Mouse (Mus musculus) stomach, embryonic 14.5 days (tissue): ENCODE results near the gene Slc15a4. TPM values are rescaled to one million over a fixed set of nuclear protein-coding genes. Genes with fewer than 3 reads are reported as not detected.
A peak's percentile ranks its signal among the peaks of the same experiment; 100 is the strongest.

ENCODE experiments used
- ATAC-seq: fragments of 200-750 bp; cut with Nextera tagmentation; 2 replicates; pipeline ENCODE4 v1.8.0; 2017; ENCODE audit warnings: low read depth, moderate TSS enrichment; ENCODE audit not compliant: insufficient number of reproducible peaks, insufficient read depth, low FRiP score
- H3K27ac ChIP-seq: fragments of 300-500 bp; sonication (generic); 2 replicates; pipeline ENCODE4 v1.5.1; 2014; ENCODE audit warnings: mild to moderate bottlenecking, low read length, moderate library complexity, mixed read lengths
- H3K27me3 ChIP-seq: fragments of 300-500 bp; sonication (generic); 2 replicates; pipeline ENCODE4 v1.6.1; 2014; ENCODE audit warnings: low read length, control low read depth, mixed read lengths; ENCODE audit not compliant: control insufficient read depth, insufficient read depth
- H3K36me3 ChIP-seq: fragments of 300-500 bp; sonication (generic); 2 replicates; pipeline ENCODE4 v1.6.1; 2014; ENCODE audit warnings: mild to moderate bottlenecking, control low read depth, low read length, moderate library complexity, mixed read lengths; ENCODE audit not compliant: control insufficient read depth, insufficient read depth
- H3K4me1 ChIP-seq: fragments of 300-500 bp; sonication (generic); 2 replicates; pipeline ENCODE4 v1.6.1; 2014; ENCODE audit warnings: low read length, control low read depth, mixed read lengths; ENCODE audit not compliant: control insufficient read depth, insufficient read depth
- H3K4me2 ChIP-seq: fragments of 300-500 bp; sonication (generic); replicated peaks from 2 replicates; pipeline ENCODE4 v1.6.1; 2014; ENCODE audit warnings: low read depth, low read length, control low read depth
- H3K4me3 ChIP-seq: fragments of 300-500 bp; sonication (generic); 2 replicates; pipeline ENCODE4 v1.5.1; 2014; ENCODE audit warnings: low read depth, low read length, control low read depth
- H3K9ac ChIP-seq: fragments of 300-500 bp; sonication (generic); replicated peaks from 2 replicates; pipeline ENCODE4 v1.6.1; 2014; ENCODE audit warnings: low read depth, mild to moderate bottlenecking, control low read depth, low read length, moderate library complexity, mixed read lengths
- H3K9me3 ChIP-seq: fragments of 300-500 bp; sonication (generic); 2 replicates; pipeline ENCODE4 v1.6.1; 2016; ENCODE audit warnings: low read depth, low read length, control low read depth; ENCODE audit not compliant: control insufficient read depth
- WGBS: fragments of 180-500 bp; shearing (Covaris S2); extraction: QIAGEN DNeasy Blood & Tissue Kit; methylation state at CpG from one replicate; pipeline ENCODE4 v1.1.7; 2014; 5-methylcytosine and 5-hydroxymethylcytosine counted together
- polyA plus RNA-seq: library from polyadenylated mRNA; unstranded; fragments of >200 nt; fragmentation: Nextera tagmentation; extraction: Ambion mirVana; gene quantifications from 2 replicates; pipeline ENCODE4 v1.2.1, GENCODE M21; 2014

The Slc15a4 gene
- polyA plus RNA-seq, 1 experiment from 2014 or later, result 17.9 TPM

- Histone ChIP-seq H3K4me3 (no peak overlapping the region), H3K9ac (no peak overlapping the region)
Observed at GRCm38 (mm10) chr5:127633666-127634065, 969 bp upstream of the Slc15a4 start.

GRCm38 (mm10) chr5:127633188-127633587 lies 491 bp upstream of the Slc15a4 start:
- H3K4me3 ChIP-seq, result no peak overlapping the region; the same call in 1 of the 2 replicates
- 23% methylated on average over 4 of the region's 4 CpGs for WGBS

More at GRCm38 (mm10) chr5:127633666-127634065, 969 bp upstream of the Slc15a4 start:
- ATAC-seq, result no peak
- Histone ChIP-seq H3K4me2 (no peak overlapping the region), H3K27ac (no peak overlapping the region), H3K36me3 (no peaks in the 10 kb centered on the region), H3K27me3 (no peaks in the 10 kb centered on the region), H3K9me3 (no peaks in the 10 kb centered on the region), H3K4me1 (no peaks in the 10 kb centered on the region)
- WGBS, result 83% methylated on average over 7 of the region's 7 CpGs

DNA sequence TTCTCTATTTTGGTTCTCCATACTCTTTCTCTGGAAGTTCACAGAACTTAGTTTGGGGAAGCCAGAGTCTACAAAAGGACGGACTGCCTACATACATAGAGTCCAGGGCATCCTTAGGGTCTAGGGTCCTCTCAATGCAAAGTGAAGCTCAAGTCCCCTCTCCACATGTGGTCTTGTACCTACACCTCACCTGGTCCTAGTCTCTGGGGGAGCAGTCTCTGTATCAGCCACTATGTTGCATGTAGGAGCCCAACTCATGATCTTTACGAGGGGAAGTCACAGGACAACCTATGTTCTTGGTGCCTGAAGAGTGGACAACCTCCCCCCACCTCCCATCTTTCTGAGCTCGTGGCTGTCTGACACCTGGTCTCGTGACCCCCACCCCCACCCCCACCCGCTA lies 1.0 kb downstream of the Slc15a4 start:
- H3K4me3 ChIP-seq, result no peak overlapping the region
- H3K9ac ChIP-seq, result no peak overlapping the region
- no peaks in the 10 kb centered on the region for H3K9me3 ChIP-seq
- H3K27me3 ChIP-seq, result no peaks in the 10 kb centered on the region
- H3K4me1 ChIP-seq, result no peaks in the 10 kb centered on the region
- WGBS, result 6% methylated on average over 5 of the region's 5 CpGs
- H3K4me2 ChIP-seq, result peak overlapping the region; percentile 78; the same call in 1 of the 2 replicates
- H3K36me3 ChIP-seq, result no peaks in the 10 kb centered on the region
- no peak overlapping the region for H3K27ac ChIP-seq
- peak; percentile 18; the same call in 1 of the 2 replicates for ATAC-seq

More at GRCm38 (mm10) chr5:127633188-127633587, 491 bp upstream of the Slc15a4 start:
- H3K36me3 ChIP-seq, result no peaks in the 10 kb centered on the region
- H3K9me3 ChIP-seq, result no peaks in the 10 kb centered on the region
- H3K27ac ChIP-seq, result no peak overlapping the region
- H3K4me2 ChIP-seq, result peak overlapping the region; percentile 78; the same call in 1 of the 2 replicates
- H3K9ac ChIP-seq, result no peak overlapping the region
- H3K4me1 ChIP-seq, result no peaks in the 10 kb centered on the region
- ATAC-seq, result no peak
- H3K27me3 ChIP-seq, result no peaks in the 10 kb centered on the region

DNA sequence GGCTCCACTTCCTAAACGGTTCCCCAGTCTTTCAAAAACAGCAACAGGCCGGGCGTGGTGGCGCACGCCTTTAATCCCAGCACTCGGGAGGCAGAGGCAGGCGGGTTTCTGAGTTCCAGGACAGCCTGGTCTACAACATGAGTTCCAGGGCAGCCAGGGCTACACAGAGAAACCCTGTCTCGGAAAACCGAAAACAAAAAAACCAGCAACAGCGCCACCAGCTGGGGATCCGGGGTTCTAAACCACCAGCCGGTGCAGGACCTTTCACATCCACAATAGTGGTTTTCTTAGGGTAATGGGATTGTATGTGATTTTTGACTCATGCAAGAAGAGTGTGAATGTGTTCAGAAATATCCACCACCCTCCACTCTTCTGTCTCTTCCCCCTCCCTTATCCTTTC lies 5.5 kb downstream of the Slc15a4 start:
- Histone ChIP-seq H3K4me2 (no peak overlapping the region), H3K9ac (no peak overlapping the region), H3K4me1 (no peaks in the 10 kb centered on the region), H3K27me3 (no peaks in the 10 kb centered on the region), H3K9me3 (no peaks in the 10 kb centered on the region), H3K27ac (no peak overlapping the region), H3K36me3 (no peaks in the 10 kb centered on the region), H3K4me3 (no peak overlapping the region)
- 87% methylated on average over 12 of the region's 12 CpGs for WGBS
- ATAC-seq, result no peak

GRCm38 (mm10) chr5:127624427-127625213 lies 8.1 kb downstream of the Slc15a4 start:
- WGBS, result 77% methylated on average over 10 of the region's 10 CpGs
- no peak overlapping the region for H3K9ac ChIP-seq
- no peaks in the 10 kb centered on the region for H3K9me3 ChIP-seq
- no peaks in the 10 kb centered on the region for H3K27me3 ChIP-seq
- H3K36me3 ChIP-seq, result no peaks in the 10 kb centered on the region
- H3K4me2 ChIP-seq, result no peak overlapping the region
- H3K4me3 ChIP-seq, result no peak overlapping the region
- no peak overlapping the region for H3K27ac ChIP-seq
- no peak for ATAC-seq
- H3K4me1 ChIP-seq, result no peaks in the 10 kb centered on the region

GRCm38 (mm10) chr5:127621108-127621507 lies 11.6 kb downstream of the Slc15a4 start:
- Histone ChIP-seq H3K4me1 (peaks cover under 1% of the 10 kb centered on the region; the same call in 1 of the 2 replicates), H3K4me2 (no peak overlapping the region), H3K36me3 (no peaks in the 10 kb centered on the region), H3K9me3 (no peaks in the 10 kb centered on the region), H3K27me3 (no peaks in the 10 kb centered on the region), H3K9ac (no peak overlapping the region), H3K27ac (no peak overlapping the region), H3K4me3 (no peak overlapping the region)
- no peak for ATAC-seq
- 78% methylated on average over 10 of the region's 10 CpGs for WGBS

DNA sequence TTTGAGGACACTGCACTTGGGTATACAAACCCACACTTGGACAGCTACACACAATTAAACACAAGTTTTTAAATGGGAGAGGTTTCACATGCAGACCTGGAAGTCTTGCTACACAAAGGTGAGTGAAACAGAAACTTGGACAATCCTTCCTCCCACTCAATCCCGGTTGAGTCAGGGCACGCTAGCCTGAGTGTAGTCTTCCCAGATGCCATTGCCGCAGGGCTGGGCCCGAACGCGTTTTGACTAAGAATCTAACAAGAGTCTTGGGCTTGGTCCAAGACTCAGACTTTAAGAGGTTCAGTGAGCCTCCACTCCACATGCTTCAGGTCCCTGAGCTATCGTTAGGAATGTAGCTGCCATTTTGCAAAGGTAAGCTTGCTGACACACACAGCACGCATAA lies 12.3 kb downstream of the Slc15a4 start:
- Histone ChIP-seq H3K27me3 (no peaks in the 10 kb centered on the region), H3K9ac (no peak overlapping the region), H3K9me3 (no peaks in the 10 kb centered on the region), H3K4me3 (no peak overlapping the region), H3K27ac (no peak overlapping the region), H3K4me2 (no peak overlapping the region), H3K4me1 (peaks cover 8% of the 10 kb centered on the region; the same call in 1 of the 2 replicates), H3K36me3 (no peaks in the 10 kb centered on the region)
- ATAC-seq, result no peak
- 80% methylated on average over 8 of the region's 8 CpGs for WGBS

- Histone ChIP-seq H3K27ac (no peak overlapping the region), H3K9me3 (no peaks in the 10 kb centered on the region), H3K27me3 (no peaks in the 10 kb centered on the region), H3K36me3 (no peaks in the 10 kb centered on the region), H3K4me3 (no peak overlapping the region), H3K4me1 (peaks cover 15% of the 10 kb centered on the region; the same call in 1 of the 2 replicates), H3K4me2 (no peak overlapping the region), H3K9ac (no peak overlapping the region)
- no peak for ATAC-seq
- WGBS, result 75% methylated on average over 3 of the region's 3 CpGs
Observed at GRCm38 (mm10) chr5:127618834-127619233, 13.9 kb downstream of the Slc15a4 start.
